Mouse (Mus musculus) left cerebral cortex, postnatal 10 days (tissue): Measurements from ENCODE around the gene Fez1. TPM values are rescaled to one million over a fixed set of nuclear protein-coding genes. Genes with fewer than 3 reads are reported as not detected.

ENCODE experiments used
- DNase-seq, 2 experiments: peaks; one replicate each; pipeline ENCODE4 v3.0.0; 2021 to 2022; ENCODE audit warnings: low spot score in 2 of 2, mixed read lengths in 1 of 2; ENCODE audit errors: extremely low spot score in 1 of 2
- intact Hi-C: fragments of 180-260 bp; cut with DNase I; formaldehyde crosslinking; loops from one replicate; pipeline ENCODE4 v1.15.1; 2025
- total RNA-seq, 2 experiments: library from RNA; stranded (reverse); gene quantifications; 2 replicates each; pipeline ENCODE4 v1.2.3; 2021

The Fez1 gene
- total RNA-seq, 2 experiments from 2014 or later, result 375 to 377 TPM

- DNase-seq, result no peak
Observed at GRCm38 (mm10) chr9:36881615-36882014, 60.0 kb downstream of the Fez1 start.

GRCm38 (mm10) chr9:36882034-36882745, 60.5 kb downstream of the Fez1 start:
- DNase-seq, result peak in 1 of 2 experiments; percentile 68
- intact Hi-C loops, result no loop called here

More at GRCm38 (mm10) chr9:36881615-36882014, 60.0 kb downstream of the Fez1 start:
- intact Hi-C loops, result no loop called here

GRCm38 (mm10) chr9:36883569-36883968, 61.9 kb downstream of the Fez1 start:
- no peak for DNase-seq
- intact Hi-C loops, result no loop called here

GRCm38 (mm10) chr9:36885237-36885636, 63.6 kb downstream of the Fez1 start:
- no peak for DNase-seq

GRCm38 (mm10) chr9:36890552-36890951, 68.9 kb downstream of the Fez1 start:
- intact Hi-C loops, result loop anchor here (5.0 to 10.0 kb wide), 3 partner anchors 257 to 434 kb away; partner anchors contain the start of gene Pknox2

More at GRCm38 (mm10) chr9:36885237-36885636, 63.6 kb downstream of the Fez1 start:
- intact Hi-C loops, result no loop called here

GRCm38 (mm10) chr9:36893413-36893990, 71.8 kb downstream of the Fez1 start:
- intact Hi-C loops, result loop anchor here (5.0 to 10.0 kb wide), 3 partner anchors 254 to 431 kb away; partner anchors contain the start of gene Pknox2

More at GRCm38 (mm10) chr9:36890552-36890951, 68.9 kb downstream of the Fez1 start:
- peak in 1 of 2 experiments; percentile 63 for DNase-seq

GRCm38 (mm10) chr9:36894242-36894641, 72.6 kb downstream of the Fez1 start:
- intact Hi-C loops, result loop anchor here (5.0 to 10.0 kb wide), 3 partner anchors 253 to 431 kb away; partner anchors contain the start of gene Pknox2
- no peak for DNase-seq

More at GRCm38 (mm10) chr9:36893413-36893990, 71.8 kb downstream of the Fez1 start:
- DNase-seq, result no peak

GRCm38 (mm10) chr9:36895009-36895693, 73.5 kb downstream of the Fez1 start:
- intact Hi-C loops, result loop anchor here (10.0 kb wide), 1 partner anchor 430 kb away; no protein-coding TSS in a partner anchor
- peak; percentile 69 to 73 for DNase-seq

- DNase-seq, result no peak
- intact Hi-C loops, result loop anchor here (10.0 kb wide), 1 partner anchor 426 kb away; no protein-coding TSS in a partner anchor
Observed at GRCm38 (mm10) chr9:36898560-36898959, 76.9 kb downstream of the Fez1 start.

GRCm38 (mm10) chr9:36900464-36900863, 78.8 kb downstream of the Fez1 start:
- intact Hi-C loops, result loop anchor here (5.0 kb wide), 1 partner anchor 62 kb away; no protein-coding TSS in a partner anchor
- DNase-seq, result no peak

- intact Hi-C loops, result no loop called here
- peak in 1 of 2 experiments; percentile 54 for DNase-seq
Observed at GRCm38 (mm10) chr9:36905452-36905851, 83.8 kb downstream of the Fez1 start.

- peak; percentile 78 to 81 for DNase-seq
- intact Hi-C loops, result loop anchor here (5.0 kb wide), 1 partner anchor 51 kb away; no protein-coding TSS in a partner anchor
Observed at GRCm38 (mm10) chr9:36916362-36916761, 94.7 kb downstream of the Fez1 start.

- peak in 1 of 2 experiments; percentile 51 for DNase-seq
- intact Hi-C loops, result loop anchor here (5.0 kb wide), 1 partner anchor 50 kb away; no protein-coding TSS in a partner anchor
Observed at GRCm38 (mm10) chr9:36916915-36917314, 95.3 kb downstream of the Fez1 start.

GRCm38 (mm10) chr9:36918582-36918981, 96.9 kb downstream of the Fez1 start:
- no peak for DNase-seq
- intact Hi-C loops, result loop anchor here (5.0 kb wide), 1 partner anchor 49 kb away; no protein-coding TSS in a partner anchor

GRCm38 (mm10) chr9:36919472-36919871, 97.8 kb downstream of the Fez1 start:
- intact Hi-C loops, result loop anchor here (5.0 kb wide), 1 partner anchor 48 kb away; no protein-coding TSS in a partner anchor
- DNase-seq, result no peak

- intact Hi-C loops, result no loop called here
- DNase-seq, result peak in 1 of 2 experiments; percentile 53
Observed at GRCm38 (mm10) chr9:36921718-36922415, 100.2 kb downstream of the Fez1 start.

- no peak for DNase-seq
- intact Hi-C loops, result no loop called here
Observed at GRCm38 (mm10) chr9:36923753-36924152, 102.1 kb downstream of the Fez1 start.
